Mouse (Mus musculus): Measurements from ENCODE around the gene Tbx21.

Tbx21 gene

GRCm38 (mm10) chr11:97078751-97079150, 36.4 kb downstream of the Tbx21 start:
- TF ChIP-seq GATA4 (IDR thresholded peaks at IDR 0.05; ENCODE audit: insufficient replicate concordance, low read length), result no peak

- no peak for TF ChIP-seq GATA4 (IDR thresholded peaks at IDR 0.05; ENCODE audit: insufficient replicate concordance, low read length)
Measured at GRCm38 (mm10) chr11:97074235-97074634, 40.9 kb downstream of the Tbx21 start.

- no peak for TF ChIP-seq GATA4 (IDR thresholded peaks at IDR 0.05; ENCODE audit: insufficient replicate concordance, low read length)
Measured at GRCm38 (mm10) chr11:97072533-97072932, 42.6 kb downstream of the Tbx21 start.

- TF ChIP-seq GATA4 (IDR thresholded peaks at IDR 0.05; ENCODE audit: insufficient replicate concordance, low read length), result no peak
Measured at GRCm38 (mm10) chr11:97071129-97071528, 44.0 kb downstream of the Tbx21 start.

- no peak for TF ChIP-seq GATA4 (IDR thresholded peaks at IDR 0.05; ENCODE audit: insufficient replicate concordance, low read length)
Measured at GRCm38 (mm10) chr11:97069770-97070169, 45.4 kb downstream of the Tbx21 start.

GRCm38 (mm10) chr11:97069333-97069732, 45.8 kb downstream of the Tbx21 start:
- TF ChIP-seq GATA4 (IDR thresholded peaks at IDR 0.05; ENCODE audit: insufficient replicate concordance, low read length), result no peak

GRCm38 (mm10) chr11:97066656-97067360, 48.3 kb downstream of the Tbx21 start:
- no peak for TF ChIP-seq GATA4 (IDR thresholded peaks at IDR 0.05; ENCODE audit: insufficient replicate concordance, low read length)

GRCm38 (mm10) chr11:97065538-97066295, 49.4 kb downstream of the Tbx21 start:
- TF ChIP-seq GATA4 (IDR thresholded peaks at IDR 0.05; ENCODE audit: insufficient replicate concordance, low read length), result no peak

- TF ChIP-seq GATA4 (IDR thresholded peaks at IDR 0.05; ENCODE audit: insufficient replicate concordance, low read length), result no peak
Measured at GRCm38 (mm10) chr11:97063921-97064295, 51.2 kb downstream of the Tbx21 start.

- TF ChIP-seq GATA4 (IDR thresholded peaks at IDR 0.05; ENCODE audit: insufficient replicate concordance, low read length), result no peak
Measured at GRCm38 (mm10) chr11:97063274-97063920, 51.7 kb downstream of the Tbx21 start.

GRCm38 (mm10) chr11:97052219-97052646, 62.9 kb downstream of the Tbx21 start:
- no peak for TF ChIP-seq GATA4 (IDR thresholded peaks at IDR 0.05; ENCODE audit: insufficient replicate concordance, low read length)

- TF ChIP-seq GATA4 (IDR thresholded peaks at IDR 0.05; ENCODE audit: insufficient replicate concordance, low read length), result no peak
Measured at GRCm38 (mm10) chr11:97050944-97051586, 64.1 kb downstream of the Tbx21 start.

- TF ChIP-seq GATA4 (IDR thresholded peaks at IDR 0.05; ENCODE audit: insufficient replicate concordance, low read length), result no peak
Measured at GRCm38 (mm10) chr11:97050216-97050943, 64.8 kb downstream of the Tbx21 start, which contains the start of gene Osbpl7. Osbpl7 (plus strand) TSS chr11:97050628.

- no peak for TF ChIP-seq GATA4 (IDR thresholded peaks at IDR 0.05; ENCODE audit: insufficient replicate concordance, low read length)
Measured at GRCm38 (mm10) chr11:97049492-97050085, 65.5 kb downstream of the Tbx21 start.
